Mouse (Mus musculus): ENCODE data around the gene Neurl3. TPM values are rescaled to one million over a fixed set of nuclear protein-coding genes. Genes with fewer than 3 reads are reported as not detected.

Neurl3 gene
- 0.34 and 0.45 TPM in 2 replicates for polyA plus RNA-seq (2016; fragmentation: Nextera tagmentation; extraction: Ambion mirVana)

DNA sequence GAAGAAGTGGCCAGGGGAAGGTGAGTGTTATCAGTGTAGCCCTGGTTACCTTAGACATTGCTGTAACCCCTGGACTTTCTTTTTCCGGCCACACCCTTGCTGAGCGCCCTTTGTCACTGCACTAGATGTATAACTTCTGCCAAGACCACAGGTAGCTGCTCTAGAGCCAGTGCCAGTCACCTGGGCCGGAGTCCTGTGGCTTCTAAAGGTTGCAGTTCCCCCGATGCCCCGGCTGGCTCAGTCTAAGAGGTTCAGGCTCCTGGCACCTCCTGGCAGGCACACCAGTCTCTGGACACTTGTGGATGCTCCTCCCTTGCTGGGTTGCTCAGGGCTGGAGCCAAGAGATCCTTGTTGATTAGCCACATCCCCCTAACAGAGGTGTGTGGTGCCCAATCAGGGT is at the start of gene Neurl3:
TSS of gene Neurl3 (minus strand) at position 225 of the 400 bp plus-strand sequence.
- H3K9me3 ChIP-seq = no peaks in the 10 kb centered on the region
- no peak within 1 kb of the TSS for H3K4me3 ChIP-seq (replicated peaks)
- H3K4me2 ChIP-seq = no peak within 1 kb of the TSS
- no peak within 1 kb of the TSS for H3K27ac ChIP-seq
- H3K27me3 ChIP-seq = peaks cover 5% of the 10 kb centered on the region
- H3K4me1 ChIP-seq = no peaks in the 10 kb centered on the region
- no peak for ATAC-seq (ENCODE audit: low FRiP score)
- H3K36me3 ChIP-seq (replicated peaks) = no peaks in the 10 kb centered on the region
- H3K9ac ChIP-seq = no peak within 1 kb of the TSS
- WGBS = 92% methylated on average over 5 of the region's 5 CpGs

GRCm38 (mm10) chr1:36323746-36324448 is 49.4 kb upstream of the Neurl3 start:
- Histone ChIP-seq H3K4me3 (replicated peaks) (no peak overlapping the region), H3K4me2 (no peak overlapping the region), H3K27me3 (no peaks in the 10 kb centered on the region), H3K9ac (no peak overlapping the region), H3K27ac (no peak overlapping the region), H3K9me3 (no peaks in the 10 kb centered on the region), H3K4me1 (no peaks in the 10 kb centered on the region), H3K36me3 (replicated peaks) (peaks cover 7% of the 10 kb centered on the region)
- 0 out of 2 replicates have a peak, but pooled peaks have one; percentile 58 for ATAC-seq (ENCODE audit: low FRiP score)
- WGBS = 67% methylated on average over 8 of the region's 8 CpGs

- ATAC-seq (ENCODE audit: low FRiP score) = no peak
- H3K4me3 ChIP-seq (replicated peaks) = no peak overlapping the region
- H3K9me3 ChIP-seq = no peaks in the 10 kb centered on the region
- no peak overlapping the region for H3K9ac ChIP-seq
- 72% methylated on average over 9 of the region's 9 CpGs for WGBS
- peaks cover 7% of the 10 kb centered on the region for H3K36me3 ChIP-seq (replicated peaks)
- H3K27me3 ChIP-seq = no peaks in the 10 kb centered on the region
- no peak overlapping the region for H3K27ac ChIP-seq
- no peaks in the 10 kb centered on the region for H3K4me1 ChIP-seq
- no peak overlapping the region for H3K4me2 ChIP-seq
Measured at GRCm38 (mm10) chr1:36323076-36323475, 48.6 kb upstream of the Neurl3 start.

GRCm38 (mm10) chr1:36321829-36322573 is 47.5 kb upstream of the Neurl3 start:
- Histone ChIP-seq H3K9me3 (no peaks in the 10 kb centered on the region), H3K4me3 (replicated peaks) (no peak overlapping the region), H3K27me3 (no peaks in the 10 kb centered on the region), H3K9ac (no peak overlapping the region), H3K4me2 (no peak overlapping the region), H3K36me3 (replicated peaks) (peaks cover 7% of the 10 kb centered on the region), H3K4me1 (no peaks in the 10 kb centered on the region), H3K27ac (no peak overlapping the region)
- ATAC-seq (ENCODE audit: low FRiP score) = no peak
- WGBS = 78% methylated on average over 11 of the region's 11 CpGs

GRCm38 (mm10) chr1:36321164-36321563 is 46.7 kb upstream of the Neurl3 start:
- WGBS = 85% methylated on average over 2 of the region's 2 CpGs
- Histone ChIP-seq H3K9ac (no peak overlapping the region), H3K27me3 (no peaks in the 10 kb centered on the region), H3K9me3 (no peaks in the 10 kb centered on the region), H3K4me1 (no peaks in the 10 kb centered on the region), H3K4me2 (no peak overlapping the region), H3K36me3 (replicated peaks) (peaks cover 7% of the 10 kb centered on the region), H3K27ac (no peak overlapping the region), H3K4me3 (replicated peaks) (no peak overlapping the region)
- no peak for ATAC-seq (ENCODE audit: low FRiP score)

- Histone ChIP-seq H3K27ac (no peak overlapping the region), H3K4me1 (no peaks in the 10 kb centered on the region), H3K36me3 (replicated peaks) (peaks cover 7% of the 10 kb centered on the region), H3K9me3 (no peaks in the 10 kb centered on the region), H3K27me3 (peaks cover 3% of the 10 kb centered on the region; the same call in 1 of the 2 replicates), H3K4me2 (no peak overlapping the region), H3K4me3 (replicated peaks) (no peak overlapping the region), H3K9ac (no peak overlapping the region)
- no peak for ATAC-seq (ENCODE audit: low FRiP score)
- 96% methylated on average over 2 of the region's 2 CpGs for WGBS
Measured at GRCm38 (mm10) chr1:36315776-36316100, 41.3 kb upstream of the Neurl3 start.

DNA sequence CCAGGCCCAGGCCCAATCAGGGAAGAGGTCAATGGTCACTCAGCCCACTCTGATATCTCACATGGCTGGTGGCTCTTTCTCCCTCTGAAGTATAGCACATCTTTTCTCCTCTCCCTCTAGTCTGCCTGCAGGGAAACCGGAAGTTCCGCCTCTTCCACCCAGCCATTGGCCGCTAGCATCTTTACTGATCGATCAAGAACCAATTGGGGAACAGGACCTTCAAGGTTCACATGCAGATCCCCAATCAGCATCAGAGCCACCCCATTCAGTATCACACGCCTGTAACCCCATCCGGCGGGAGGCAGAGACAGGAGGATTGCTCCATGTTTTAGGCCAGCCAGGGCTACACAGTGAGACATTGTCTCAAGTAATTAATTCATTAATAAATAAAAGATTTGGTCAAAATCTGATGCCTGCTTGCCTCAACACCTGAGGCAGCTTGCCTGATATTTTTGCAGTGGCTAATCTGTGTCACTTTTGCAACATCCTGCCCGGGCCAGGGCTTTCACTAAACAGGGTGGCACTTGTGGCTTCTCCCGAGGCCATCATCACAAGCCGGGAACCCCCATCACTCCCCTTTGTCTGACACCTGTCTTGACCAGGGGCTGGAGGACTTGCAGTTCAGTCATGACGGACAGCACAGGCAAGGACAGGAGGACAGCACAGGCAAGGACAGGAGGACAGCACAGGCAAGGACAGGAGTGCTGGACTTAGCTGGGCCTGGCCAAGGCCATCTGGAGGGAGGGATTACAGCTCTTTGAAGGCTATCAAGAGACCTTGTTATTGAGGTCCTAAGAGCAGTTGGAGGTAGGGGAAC is 40.7 kb upstream of the Neurl3 start:
- Histone ChIP-seq H3K9me3 (no peaks in the 10 kb centered on the region), H3K4me2 (no peak overlapping the region), H3K36me3 (replicated peaks) (peaks cover under 1% of the 10 kb centered on the region; the same call in 1 of the 2 replicates), H3K4me3 (replicated peaks) (no peak overlapping the region), H3K4me1 (no peaks in the 10 kb centered on the region), H3K27me3 (peaks cover 9% of the 10 kb centered on the region; the same call in 1 of the 2 replicates), H3K9ac (no peak overlapping the region), H3K27ac (no peak overlapping the region)
- peak; percentile 39; the same call in 1 of the 2 replicates for ATAC-seq (ENCODE audit: low FRiP score)
- WGBS = 89% methylated on average over 11 of the region's 11 CpGs

DNA sequence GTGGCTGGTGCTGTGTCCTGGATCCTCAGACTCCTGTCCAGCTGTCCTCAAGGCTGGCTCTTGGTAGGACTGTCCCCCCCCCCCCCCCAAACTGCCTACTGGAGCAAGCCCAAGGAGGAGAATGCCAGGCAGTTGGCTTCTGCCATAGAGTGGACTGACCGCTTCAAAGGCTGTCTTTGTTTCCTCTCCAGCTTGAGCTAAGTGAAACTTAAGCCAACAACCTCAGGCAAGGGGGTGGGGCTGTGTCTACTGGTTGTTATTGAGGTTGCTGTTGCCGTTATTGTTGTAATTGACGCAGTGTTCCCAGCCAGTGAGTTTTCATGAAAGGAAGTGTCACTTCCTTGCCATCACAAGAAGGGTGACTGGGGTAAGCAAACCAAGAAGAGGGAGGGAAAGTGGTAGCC is 35.0 kb upstream of the Neurl3 start:
- no peaks in the 10 kb centered on the region for H3K36me3 ChIP-seq (replicated peaks)
- H3K4me2 ChIP-seq = no peak overlapping the region
- peaks cover 18% of the 10 kb centered on the region for H3K4me1 ChIP-seq
- ATAC-seq (ENCODE audit: low FRiP score) = no peak
- WGBS = 10% methylated on average over 3 of the region's 3 CpGs
- peaks cover 30% of the 10 kb centered on the region for H3K27me3 ChIP-seq
- H3K27ac ChIP-seq = no peak overlapping the region
- H3K4me3 ChIP-seq (replicated peaks) = no peak overlapping the region
- no peaks in the 10 kb centered on the region for H3K9me3 ChIP-seq
- H3K9ac ChIP-seq = no peak overlapping the region

DNA sequence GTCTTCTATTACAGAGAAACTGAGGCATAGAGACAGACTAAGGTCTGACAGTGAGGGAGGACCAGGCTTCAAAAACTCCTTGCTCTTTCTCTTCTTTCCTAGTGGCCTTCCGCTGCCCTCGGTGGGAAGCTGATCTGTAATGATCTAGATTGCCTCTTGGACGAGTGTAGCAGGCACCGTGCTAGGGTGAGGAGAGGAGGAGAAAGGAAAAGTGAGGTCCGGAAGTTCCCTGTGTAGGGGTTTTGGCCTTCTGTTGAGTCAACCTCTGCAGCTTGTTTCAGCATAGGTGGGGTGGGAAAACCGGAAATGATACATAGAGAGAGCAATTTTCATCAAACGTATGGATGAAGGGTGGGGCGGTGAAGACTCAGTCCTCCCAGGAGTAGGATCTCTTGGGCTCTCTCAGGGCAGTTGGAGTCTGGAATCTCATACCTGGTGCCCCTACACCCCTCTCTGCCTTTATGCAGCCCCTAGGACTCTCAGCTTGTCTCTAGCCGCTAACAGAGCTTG is 34.5 kb upstream of the Neurl3 start:
- Histone ChIP-seq H3K9me3 (no peaks in the 10 kb centered on the region), H3K4me3 (replicated peaks) (no peak overlapping the region), H3K4me1 (peaks cover 18% of the 10 kb centered on the region), H3K4me2 (no peak overlapping the region), H3K27me3 (peaks cover 35% of the 10 kb centered on the region), H3K9ac (no peak overlapping the region), H3K36me3 (replicated peaks) (no peaks in the 10 kb centered on the region), H3K27ac (no peak overlapping the region)
- no peak for ATAC-seq (ENCODE audit: low FRiP score)
- WGBS = 55% methylated on average over 9 of the region's 9 CpGs

DNA sequence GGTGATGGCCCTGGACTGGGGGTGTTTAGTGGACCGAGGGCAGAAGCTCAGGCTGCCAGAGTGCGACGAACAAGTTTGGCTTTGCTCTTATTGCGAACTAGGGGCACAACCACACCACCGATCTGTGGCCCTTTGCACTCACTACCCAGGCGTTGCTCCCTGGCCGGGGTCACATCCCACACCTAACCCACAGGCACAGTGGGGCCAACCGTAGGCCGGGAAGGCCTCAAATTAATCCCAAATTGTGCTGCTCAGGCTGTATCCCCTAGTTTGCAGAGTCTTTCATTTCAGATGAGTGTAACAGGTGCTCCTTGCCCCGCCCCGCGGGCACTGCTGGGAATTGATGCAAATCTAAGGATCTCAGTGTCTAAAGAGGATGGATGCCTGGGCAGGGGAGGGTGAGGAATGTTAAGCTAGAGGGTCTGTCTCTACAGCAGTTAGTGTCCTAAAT is 34.0 kb upstream of the Neurl3 start:
- Histone ChIP-seq H3K27ac (no peak overlapping the region), H3K27me3 (peaks cover 39% of the 10 kb centered on the region), H3K36me3 (replicated peaks) (no peaks in the 10 kb centered on the region), H3K4me3 (replicated peaks) (peak overlapping the region; percentile 53), H3K9ac (peak overlapping the region; percentile 44), H3K4me1 (peaks cover 18% of the 10 kb centered on the region), H3K9me3 (no peaks in the 10 kb centered on the region), H3K4me2 (peak overlapping the region; percentile 80)
- 5% methylated on average over 12 of the region's 12 CpGs for WGBS
- no peak for ATAC-seq (ENCODE audit: low FRiP score)

GRCm38 (mm10) chr1:36307495-36308280 is 33.2 kb upstream of the Neurl3 start, which contains the start of gene Arid5a:
Arid5a (plus strand) TSS chr1:36307733.
- no peaks in the 10 kb centered on the region for H3K9me3 ChIP-seq
- peak within 1 kb of the TSS; percentile 44 for H3K9ac ChIP-seq
- H3K4me2 ChIP-seq = peak within 1 kb of the TSS; percentile 80
- peak within 1 kb of the TSS; percentile 53 for H3K4me3 ChIP-seq (replicated peaks)
- WGBS = under 1% methylated on average over 62 of the region's 65 CpGs
- no peaks in the 10 kb centered on the region for H3K36me3 ChIP-seq (replicated peaks)
- H3K4me1 ChIP-seq = peaks cover 24% of the 10 kb centered on the region
- ATAC-seq (ENCODE audit: low FRiP score) = peak; percentile 94
- peaks cover 43% of the 10 kb centered on the region for H3K27me3 ChIP-seq
- no peak within 1 kb of the TSS for H3K27ac ChIP-seq
